Mouse (Mus musculus) forebrain, embryonic 13.5 days (tissue): ENCODE results near the gene Hdgfl2. TPM values are rescaled to one million over a fixed set of nuclear protein-coding genes. Genes with fewer than 3 reads are reported as not detected.
A peak's percentile ranks its signal among the peaks of the same experiment; 100 is the strongest.

Experiments used
- ATAC-seq: fragments of 200-750 bp; cut with Nextera tagmentation; 2 replicates; pipeline ENCODE4 v1.8.0; 2017
- H3K27ac ChIP-seq: fragments of 300-500 bp; sonication (generic); 2 replicates; pipeline ENCODE4 v1.5.1; 2015; ENCODE audit warnings: inconsistent platforms, mild to moderate bottlenecking, moderate library complexity
- H3K27me3 ChIP-seq: fragments of 300-500 bp; sonication (generic); 2 replicates; pipeline ENCODE4 v1.6.1; 2015; ENCODE audit warnings: mild to moderate bottlenecking, inconsistent platforms
- H3K36me3 ChIP-seq: fragments of 300-500 bp; sonication (generic); 2 replicates; pipeline ENCODE4 v1.6.1; 2015; ENCODE audit warnings: mild to moderate bottlenecking, inconsistent platforms; ENCODE audit not compliant: poor library complexity, severe bottlenecking
- H3K4me1 ChIP-seq: fragments of 300-500 bp; sonication (generic); 2 replicates; pipeline ENCODE4 v1.6.1; 2015; ENCODE audit warnings: inconsistent platforms
- H3K4me2 ChIP-seq: fragments of 300-500 bp; sonication (generic); 2 replicates; pipeline ENCODE4 v1.6.1; 2015; ENCODE audit warnings: inconsistent platforms, mild to moderate bottlenecking, moderate library complexity
- H3K4me3 ChIP-seq: fragments of 300-500 bp; sonication (generic); 2 replicates; pipeline ENCODE4 v1.5.1; 2015; ENCODE audit warnings: mild to moderate bottlenecking, inconsistent platforms
- H3K9ac ChIP-seq: fragments of 300-500 bp; sonication (generic); 2 replicates; pipeline ENCODE4 v1.6.1; 2015; ENCODE audit warnings: mild to moderate bottlenecking, inconsistent platforms
- H3K9me3 ChIP-seq: fragments of 300-500 bp; sonication (generic); replicated peaks from 2 replicates; pipeline ENCODE4 v1.6.1; 2016; ENCODE audit warnings: inconsistent platforms
- WGBS: fragments of 180-500 bp; shearing (Covaris S2); methylation state at CpG from one replicate; pipeline ENCODE4 v1.1.7; 2015; 5-methylcytosine and 5-hydroxymethylcytosine counted together
- polyA plus RNA-seq: library from polyadenylated mRNA; unstranded; fragments of >200 nt; fragmentation: Nextera tagmentation; extraction: Ambion mirVana; gene quantifications from 2 replicates; pipeline ENCODE4 v1.2.1, GENCODE M21; 2015

Gene Hdgfl2
- polyA plus RNA-seq, 1 experiment from 2014 or later: 163 TPM

DNA sequence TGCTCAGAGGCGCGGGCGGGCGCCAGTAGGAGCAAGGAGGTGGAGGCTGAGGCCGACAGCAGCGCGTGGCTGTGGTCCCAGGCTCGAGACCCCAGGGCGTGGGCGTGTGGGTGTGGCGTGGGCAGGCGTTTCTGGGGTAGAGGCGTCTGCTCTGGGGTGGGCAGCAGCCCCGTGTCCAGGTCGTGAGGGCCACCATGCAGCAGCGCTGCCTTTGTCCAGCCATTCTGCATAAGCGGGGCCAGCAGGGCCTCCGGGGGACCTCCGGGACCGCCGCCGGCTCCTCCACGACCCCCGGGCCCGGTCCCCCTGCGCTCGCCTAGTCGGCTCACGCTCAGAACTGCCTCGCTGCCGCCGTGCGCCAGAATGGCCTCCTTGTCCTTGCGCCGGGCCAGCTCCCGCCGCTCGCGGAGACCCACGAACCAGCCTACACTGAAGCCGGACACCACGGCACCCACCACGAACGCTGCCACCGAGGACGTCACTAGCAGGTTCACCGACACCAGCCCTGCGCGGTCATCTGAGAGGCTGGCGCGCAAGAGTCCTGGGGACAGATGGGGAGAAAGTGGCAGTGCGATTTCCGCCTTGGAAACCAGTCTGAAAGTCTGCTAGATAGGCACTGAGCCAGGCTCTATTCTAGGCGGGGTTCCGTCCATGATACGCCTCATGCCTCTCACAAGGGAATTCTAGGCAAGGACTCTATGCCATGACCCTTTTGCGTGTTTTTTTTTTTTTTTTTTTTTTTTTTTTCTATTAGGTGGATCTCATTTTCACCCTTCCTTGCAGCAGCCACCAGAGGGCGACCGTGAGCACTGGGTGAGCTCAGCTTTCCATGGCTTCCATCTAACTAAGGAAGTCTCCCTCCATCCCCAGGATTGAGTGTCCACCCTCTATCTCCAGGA lies 45.2 kb downstream of the Hdgfl2 start:
- 10% methylated on average over 50 of the region's 59 CpGs for WGBS
- Histone ChIP-seq H3K9me3 (peaks cover 17% of the 10 kb centered on the region), H3K9ac (peak overlapping the region; percentile 52), H3K27ac (no peak overlapping the region), H3K27me3 (peaks cover 67% of the 10 kb centered on the region), H3K4me1 (peaks cover 13% of the 10 kb centered on the region), H3K4me2 (peak overlapping the region; percentile 56), H3K36me3 (peaks cover 46% of the 10 kb centered on the region), H3K4me3 (peak overlapping the region; percentile 30)
- ATAC-seq: peak; percentile 22; the same call in 1 of the 2 replicates

GRCm38 (mm10) chr17:56125276-56125630 lies 45.8 kb downstream of the Hdgfl2 start:
- Histone ChIP-seq H3K36me3 (peaks cover 51% of the 10 kb centered on the region), H3K27me3 (peaks cover 61% of the 10 kb centered on the region), H3K4me2 (no peak overlapping the region), H3K27ac (no peak overlapping the region), H3K4me1 (peaks cover 8% of the 10 kb centered on the region), H3K9me3 (peaks cover 17% of the 10 kb centered on the region), H3K9ac (no peak overlapping the region), H3K4me3 (no peak overlapping the region)
- whole genome bisulfite sequencing: 86% methylated on average over 4 of the region's 4 CpGs
- 0 out of 2 replicates have a peak, but pooled peaks have one; percentile 2 for ATAC-seq

DNA sequence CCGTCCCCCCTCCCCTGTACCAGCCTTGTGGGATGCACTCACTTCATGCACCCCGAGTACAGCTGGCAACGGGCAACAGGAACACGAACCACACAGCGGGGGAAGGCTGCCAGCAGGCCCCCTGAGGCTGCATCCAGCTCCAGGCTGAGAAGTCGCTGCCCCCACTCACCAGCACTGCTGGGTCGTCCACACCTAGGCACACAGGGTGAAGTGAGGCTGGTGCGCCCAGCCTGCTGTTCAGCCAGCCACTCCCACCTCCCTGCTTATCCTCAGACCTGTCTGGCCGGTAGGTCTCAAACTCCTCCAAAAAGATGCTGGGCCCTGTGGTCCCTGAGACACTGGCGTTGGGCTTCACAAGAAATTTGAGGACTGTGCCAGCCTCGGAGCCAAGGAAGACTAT lies 46.7 kb downstream of the Hdgfl2 start:
- Histone ChIP-seq H3K27me3 (peaks cover 52% of the 10 kb centered on the region), H3K4me1 (peaks cover 8% of the 10 kb centered on the region), H3K4me2 (no peak overlapping the region), H3K9me3 (peaks cover 17% of the 10 kb centered on the region), H3K36me3 (peaks cover 60% of the 10 kb centered on the region), H3K27ac (no peak overlapping the region), H3K9ac (no peak overlapping the region), H3K4me3 (no peak overlapping the region)
- ATAC-seq: no peak
- WGBS: 77% methylated on average over 11 of the region's 11 CpGs

DNA sequence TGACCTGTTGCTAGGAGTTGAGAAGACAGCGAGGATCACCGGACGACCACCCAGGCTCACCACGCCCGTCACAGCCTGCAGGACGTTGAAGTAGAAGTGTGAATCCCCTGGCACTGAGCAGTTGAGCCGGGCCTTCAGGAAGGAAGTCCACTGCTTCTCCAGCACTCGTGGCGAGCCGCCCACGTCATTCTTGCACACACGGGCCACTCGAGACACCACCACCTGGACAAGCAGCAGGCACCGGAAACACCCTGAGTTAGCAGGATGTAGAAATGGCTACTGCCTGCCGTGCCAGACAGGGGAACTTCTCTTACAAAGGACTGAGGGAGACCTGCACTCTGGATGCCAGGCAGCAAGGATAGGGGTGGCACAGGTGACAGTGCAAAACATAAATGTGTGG lies 48.8 kb downstream of the Hdgfl2 start:
- WGBS: 87% methylated on average over 15 of the region's 15 CpGs
- Histone ChIP-seq H3K4me1 (peaks cover 8% of the 10 kb centered on the region), H3K27me3 (peaks cover 31% of the 10 kb centered on the region), H3K27ac (no peak overlapping the region), H3K4me2 (no peak overlapping the region), H3K36me3 (peaks cover 57% of the 10 kb centered on the region), H3K4me3 (no peak overlapping the region), H3K9ac (no peak overlapping the region), H3K9me3 (0 out of 2 replicates have a peak, but pooled peaks cover 3% of the 10 kb centered on the region)
- no peak for ATAC-seq

GRCm38 (mm10) chr17:56131136-56131535 lies 51.7 kb downstream of the Hdgfl2 start:
- Histone ChIP-seq H3K36me3 (peaks cover 41% of the 10 kb centered on the region), H3K27me3 (peaks cover 17% of the 10 kb centered on the region), H3K9me3 (no peaks in the 10 kb centered on the region), H3K4me3 (no peak overlapping the region), H3K9ac (no peak overlapping the region), H3K27ac (no peak overlapping the region), H3K4me1 (peaks cover 12% of the 10 kb centered on the region), H3K4me2 (no peak overlapping the region)
- ATAC-seq: no peak
- WGBS: 90% methylated on average over 10 of the region's 10 CpGs

DNA sequence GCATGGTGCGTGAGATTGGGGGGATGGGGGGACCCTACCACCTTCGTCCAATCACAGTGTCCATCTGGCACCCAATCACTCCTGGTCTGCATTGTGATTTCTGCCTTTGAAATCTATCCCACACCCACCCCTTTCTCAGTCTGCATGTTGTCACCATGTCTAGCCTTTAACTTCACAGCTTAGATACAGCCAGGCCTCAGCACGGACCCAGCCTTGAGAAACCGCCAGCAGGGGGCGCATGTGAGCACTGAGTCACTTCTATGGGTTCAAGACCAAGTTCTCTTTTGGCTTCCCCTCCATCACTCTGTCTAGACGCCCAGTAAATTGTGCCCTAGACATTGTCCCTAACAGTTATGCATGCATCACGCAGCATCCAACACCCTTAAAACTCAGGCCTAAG lies 52.4 kb downstream of the Hdgfl2 start:
- whole genome bisulfite sequencing: 39% methylated on average over 7 of the region's 7 CpGs
- Histone ChIP-seq H3K9me3 (no peaks in the 10 kb centered on the region), H3K4me3 (no peak overlapping the region), H3K27me3 (peaks cover 15% of the 10 kb centered on the region), H3K4me1 (peaks cover 12% of the 10 kb centered on the region), H3K27ac (no peak overlapping the region), H3K36me3 (peaks cover 34% of the 10 kb centered on the region), H3K4me2 (no peak overlapping the region), H3K9ac (no peak overlapping the region)
- ATAC-seq: peak; percentile 33; the same call in 1 of the 2 replicates

- Histone ChIP-seq H3K4me3 (no peak overlapping the region), H3K27ac (no peak overlapping the region), H3K27me3 (peaks cover 23% of the 10 kb centered on the region; the same call in 1 of the 2 replicates), H3K4me1 (peaks cover 14% of the 10 kb centered on the region), H3K36me3 (peaks cover 26% of the 10 kb centered on the region), H3K9me3 (no peaks in the 10 kb centered on the region), H3K9ac (no peak overlapping the region), H3K4me2 (no peak overlapping the region)
- 7% methylated on average over 14 of the region's 14 CpGs for WGBS
- no peak for ATAC-seq
Observed at GRCm38 (mm10) chr17:56132661-56133060, 53.2 kb downstream of the Hdgfl2 start.

- H3K4me3 ChIP-seq: peak overlapping the region; percentile 18; the same call in 1 of the 2 replicates
- no peaks in the 10 kb centered on the region for H3K9me3 ChIP-seq
- H3K27ac ChIP-seq: no peak overlapping the region
- peak overlapping the region; percentile 49 for H3K4me2 ChIP-seq
- 0 out of 2 replicates have a peak, but pooled peaks have one; percentile 7 for ATAC-seq
- WGBS: 21% methylated on average over 21 of the region's 21 CpGs
- H3K9ac ChIP-seq: peak overlapping the region; percentile 7; the same call in 1 of the 2 replicates
- H3K4me1 ChIP-seq: peaks cover 24% of the 10 kb centered on the region
- peaks cover 17% of the 10 kb centered on the region for H3K36me3 ChIP-seq
- peaks cover 32% of the 10 kb centered on the region for H3K27me3 ChIP-seq
Observed at GRCm38 (mm10) chr17:56133457-56134363, 54.3 kb downstream of the Hdgfl2 start.

DNA sequence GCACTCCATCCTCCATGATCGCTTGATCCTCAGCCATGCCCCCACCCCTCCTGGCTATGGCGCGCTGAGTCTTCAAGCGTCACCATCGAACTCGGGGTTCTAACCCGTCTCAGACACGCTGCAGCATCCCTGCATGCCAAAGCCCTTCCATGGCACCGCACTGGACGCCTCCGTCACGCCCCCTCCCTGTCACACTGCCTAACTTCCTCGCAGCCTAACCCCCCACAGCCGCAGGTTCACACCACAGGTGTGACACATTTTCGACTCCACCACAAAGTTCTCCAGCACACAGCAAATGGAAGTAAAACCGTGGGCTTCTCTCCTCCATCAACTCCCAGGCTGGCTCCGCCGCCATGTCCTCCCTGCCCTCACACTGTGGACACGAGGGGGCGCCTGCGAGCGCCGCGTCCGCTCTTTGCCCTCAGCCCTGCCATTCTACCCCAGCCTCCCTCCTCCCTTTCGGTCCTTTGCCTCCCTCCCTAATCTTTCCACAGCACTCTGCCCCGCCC lies 55.1 kb downstream of the Hdgfl2 start:
- ATAC-seq: peak; percentile 9; the same call in 1 of the 2 replicates
- peaks cover 31% of the 10 kb centered on the region for H3K4me1 ChIP-seq
- H3K9ac ChIP-seq: peak overlapping the region; percentile 7; the same call in 1 of the 2 replicates

GRCm38 (mm10) chr17:56136558-56136957 lies 57.1 kb downstream of the Hdgfl2 start:
- no peak overlapping the region for H3K4me3 ChIP-seq
- H3K4me1 ChIP-seq: peaks cover 43% of the 10 kb centered on the region
- ATAC-seq: no peak
- WGBS: 87% methylated on average over 7 of the region's 7 CpGs
- no peaks in the 10 kb centered on the region for H3K9me3 ChIP-seq
- H3K4me2 ChIP-seq: no peak overlapping the region
- peaks cover 59% of the 10 kb centered on the region for H3K27me3 ChIP-seq
- no peak overlapping the region for H3K9ac ChIP-seq
- no peak overlapping the region for H3K27ac ChIP-seq
- no peaks in the 10 kb centered on the region for H3K36me3 ChIP-seq

More for the DNA sequence above, 55.1 kb downstream of the Hdgfl2 start:
- Histone ChIP-seq H3K27me3 (peaks cover 40% of the 10 kb centered on the region), H3K27ac (no peak overlapping the region), H3K36me3 (peaks cover 17% of the 10 kb centered on the region), H3K4me2 (peak overlapping the region; percentile 49), H3K9me3 (no peaks in the 10 kb centered on the region), H3K4me3 (peak overlapping the region; percentile 18; the same call in 1 of the 2 replicates)
- 2% methylated on average over 27 of the region's 27 CpGs for WGBS

GRCm38 (mm10) chr17:56137839-56138613 lies 58.6 kb downstream of the Hdgfl2 start:
- Histone ChIP-seq H3K4me3 (peak overlapping the region; percentile 79), H3K27me3 (peaks cover 70% of the 10 kb centered on the region), H3K9me3 (no peaks in the 10 kb centered on the region), H3K27ac (no peak overlapping the region), H3K4me2 (peak overlapping the region; percentile 94), H3K4me1 (peaks cover 55% of the 10 kb centered on the region), H3K36me3 (no peaks in the 10 kb centered on the region), H3K9ac (0 out of 2 replicates have a peak overlapping the region, but pooled peaks have one; percentile 27)
- WGBS: 10% methylated on average over 25 of the region's 25 CpGs
- ATAC-seq: no peak
